Mouse (Mus musculus): Measurements from ENCODE around the gene Rnf135.
"Not testable (repeated sequence)": the region's sequence is repeated elsewhere in the genome, so short reads cannot be mapped to it uniquely, and the experiment has no call there.

Gene Rnf135

DNA sequence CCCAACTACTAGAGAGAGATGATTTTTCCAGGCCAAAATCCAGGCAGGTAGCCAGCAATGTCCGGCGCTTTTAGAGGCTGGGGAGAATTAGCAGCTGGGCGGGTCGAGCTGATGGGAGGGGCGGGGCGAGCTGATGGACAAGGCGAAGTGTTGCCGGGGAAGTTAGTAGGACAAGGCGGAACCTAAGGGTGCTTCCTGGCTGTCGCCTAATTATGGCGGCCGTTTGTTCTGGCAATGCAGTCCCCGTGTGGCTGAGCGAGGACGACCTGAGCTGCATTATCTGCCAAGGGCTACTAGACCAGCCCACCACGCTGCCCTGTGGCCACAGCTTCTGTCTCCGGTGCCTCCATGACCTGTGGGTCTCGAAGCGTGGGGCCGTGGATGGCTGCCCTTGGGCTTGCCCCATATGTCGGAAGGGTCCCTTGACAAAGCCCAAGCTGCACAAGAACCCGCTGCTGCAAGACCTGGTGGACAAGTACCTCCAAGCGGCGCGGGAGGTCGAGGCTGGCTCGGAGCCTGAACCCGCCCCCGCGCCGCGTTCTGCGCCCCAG is at the start of gene Rnf135:
Rnf135 (plus strand) TSS at position 147 of the 551 bp plus-strand sequence.
- peak; percentile 99 for DNase-seq (ENCODE audit: low read depth)

- no peak for DNase-seq (ENCODE audit: low read depth)
These were observed 48.9 kb upstream of the Rnf135 start for GRCm38 (mm10) chr11:80134744-80135143.

DNA sequence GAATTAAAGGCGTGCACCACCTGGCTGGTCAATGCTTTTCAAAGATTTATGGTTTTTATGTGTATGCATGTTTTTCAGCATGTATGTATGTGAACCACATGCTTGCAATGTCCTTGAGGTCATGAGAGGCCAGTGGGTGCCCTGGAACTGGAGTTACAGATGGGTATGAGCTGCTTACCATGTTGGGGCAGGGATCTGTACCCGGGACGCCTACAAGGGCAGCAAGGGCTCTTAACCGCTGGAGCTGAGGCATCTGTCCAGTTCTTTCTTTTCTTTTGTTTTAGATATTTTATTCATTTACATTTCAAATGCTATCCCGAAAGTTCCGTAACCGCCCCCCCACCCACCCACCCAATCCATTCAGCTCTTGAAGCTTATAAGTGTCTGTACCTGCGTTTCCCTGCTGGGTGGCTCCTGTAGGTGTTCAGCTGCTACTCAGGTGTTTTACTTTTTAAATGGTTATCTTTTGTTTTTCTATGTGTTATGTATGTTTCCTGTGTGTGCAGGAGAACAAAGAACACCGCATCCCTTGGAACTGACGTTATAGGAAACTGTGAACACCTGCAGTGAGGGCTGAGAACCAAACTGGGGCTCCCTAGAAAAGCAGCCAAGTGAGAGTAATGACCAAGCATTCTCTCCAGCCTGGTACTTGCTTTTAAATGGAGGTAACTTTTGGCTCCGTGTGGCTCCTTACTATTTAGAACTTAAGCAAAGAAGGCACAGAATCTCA is 47.5 kb upstream of the Rnf135 start:
- no peak for DNase-seq (ENCODE audit: low read depth)

DNA sequence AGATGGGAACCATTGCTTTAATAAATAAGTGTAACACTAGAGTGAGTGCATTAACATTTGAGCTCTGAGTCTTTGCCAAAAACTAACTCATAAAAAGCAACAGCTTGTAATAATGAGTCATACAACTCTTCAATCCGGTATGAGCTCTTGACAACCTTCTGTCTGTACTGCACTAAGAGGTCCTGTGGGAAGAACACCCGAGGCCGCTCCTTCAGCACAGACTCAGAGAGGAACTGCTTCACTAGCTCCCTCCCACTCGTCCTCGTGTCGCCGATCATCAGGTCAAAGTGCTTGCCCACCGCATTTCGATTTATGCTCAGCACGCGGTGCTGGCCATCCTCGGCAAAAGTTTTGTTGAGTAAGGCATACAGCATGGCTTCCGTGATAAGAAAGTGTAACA is 46.9 kb upstream of the Rnf135 start:
- DNase-seq (ENCODE audit: low read depth) = peak; percentile 36

GRCm38 (mm10) chr11:80137773-80138172 is 45.9 kb upstream of the Rnf135 start:
- DNase-seq (ENCODE audit: low read depth) = no peak

DNA sequence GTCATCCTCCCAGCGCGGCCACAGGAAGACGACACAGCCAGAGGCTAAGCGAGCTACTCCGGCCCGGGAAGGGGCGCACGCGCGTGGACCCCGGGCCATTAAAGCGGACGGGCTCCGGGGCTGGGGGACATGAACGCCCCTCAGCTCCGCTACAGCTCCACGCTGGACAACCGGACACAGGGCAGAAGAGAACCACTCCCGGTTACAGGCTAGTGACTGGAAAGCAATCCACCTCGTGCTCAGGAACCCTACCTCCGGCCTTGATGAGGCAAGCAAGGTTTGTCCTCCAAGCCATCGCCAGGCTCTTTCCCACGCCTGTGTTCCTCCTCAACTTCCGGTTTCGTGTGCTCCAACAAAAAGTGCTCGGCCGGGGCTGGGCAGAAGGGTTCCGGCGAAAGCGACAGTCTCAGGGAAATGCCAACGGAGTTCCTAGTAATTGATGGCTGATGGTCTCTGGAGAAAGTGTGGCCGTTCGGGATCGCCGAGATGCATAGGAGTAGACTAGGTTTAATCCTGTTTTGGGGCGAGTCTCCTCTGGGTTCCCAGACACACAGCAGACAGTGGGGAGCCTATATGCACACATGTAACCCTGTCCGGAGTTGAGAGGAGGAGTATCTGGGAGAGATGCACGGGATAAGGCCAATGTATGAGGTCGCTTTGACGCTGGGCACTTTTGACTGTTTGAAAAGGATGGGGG is 41.7 kb upstream of the Rnf135 start, which contains the start of gene Tefm:
Tefm (minus strand) TSS at position 351 of the 697 bp plus-strand sequence.
- peak; percentile 93 for DNase-seq (ENCODE audit: low read depth)

DNA sequence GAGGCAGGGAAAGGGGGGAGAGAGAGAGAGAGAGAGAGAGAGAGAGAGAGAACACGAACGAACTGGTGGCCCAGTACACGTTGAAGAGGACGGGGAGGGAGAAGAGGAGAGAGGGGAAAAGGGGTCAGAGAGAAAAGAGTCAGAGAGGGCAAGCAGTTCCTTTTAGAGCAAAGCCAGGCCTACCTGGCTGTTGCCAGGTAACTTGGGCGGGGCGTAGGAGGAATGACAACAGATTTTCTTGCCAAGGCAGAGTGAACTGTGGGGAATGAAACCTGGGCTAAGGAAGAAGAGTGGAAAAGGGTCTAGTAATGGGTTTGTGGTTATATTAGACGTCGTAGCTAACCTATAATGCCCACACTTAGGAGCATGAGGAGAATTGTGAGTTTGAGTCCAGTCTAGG is 40.8 kb upstream of the Rnf135 start:
- no peak for DNase-seq (ENCODE audit: low read depth)

GRCm38 (mm10) chr11:80145787-80146275 is 37.8 kb upstream of the Rnf135 start:
- no peak for DNase-seq (ENCODE audit: low read depth)

- peak; percentile 29 for DNase-seq (ENCODE audit: low read depth)
These were observed 35.9 kb upstream of the Rnf135 start for GRCm38 (mm10) chr11:80147748-80148147.

- DNase-seq (ENCODE audit: low read depth) = no peak
These were observed 35.3 kb upstream of the Rnf135 start for GRCm38 (mm10) chr11:80148313-80148712.

DNA sequence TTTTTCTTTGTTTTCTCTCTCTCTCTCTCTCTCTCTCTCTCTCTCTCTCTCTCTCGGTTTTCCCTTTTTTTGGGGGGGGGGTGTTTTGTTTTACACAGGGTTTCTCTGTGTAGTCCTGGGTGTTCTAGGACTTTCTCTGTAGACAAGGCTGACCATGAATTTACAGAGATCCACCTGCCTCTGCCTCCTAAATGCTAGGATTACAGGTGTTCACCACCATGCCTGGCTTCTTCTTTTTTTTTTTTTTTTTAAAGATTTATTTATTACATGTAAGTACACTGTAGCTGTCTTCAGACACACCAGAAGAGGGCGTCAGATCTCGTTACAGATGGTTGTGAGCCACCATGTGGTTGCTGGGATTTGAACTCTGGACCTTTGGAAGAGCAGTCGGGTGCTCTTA is 34.7 kb upstream of the Rnf135 start:
- DNase-seq (ENCODE audit: low read depth) = not testable (repeated sequence)

- no peak for DNase-seq (ENCODE audit: low read depth)
These were observed 34.1 kb upstream of the Rnf135 start for GRCm38 (mm10) chr11:80149412-80150023.

- DNase-seq (ENCODE audit: low read depth) = no peak
These were observed 33.1 kb upstream of the Rnf135 start for GRCm38 (mm10) chr11:80150566-80150965.

DNA sequence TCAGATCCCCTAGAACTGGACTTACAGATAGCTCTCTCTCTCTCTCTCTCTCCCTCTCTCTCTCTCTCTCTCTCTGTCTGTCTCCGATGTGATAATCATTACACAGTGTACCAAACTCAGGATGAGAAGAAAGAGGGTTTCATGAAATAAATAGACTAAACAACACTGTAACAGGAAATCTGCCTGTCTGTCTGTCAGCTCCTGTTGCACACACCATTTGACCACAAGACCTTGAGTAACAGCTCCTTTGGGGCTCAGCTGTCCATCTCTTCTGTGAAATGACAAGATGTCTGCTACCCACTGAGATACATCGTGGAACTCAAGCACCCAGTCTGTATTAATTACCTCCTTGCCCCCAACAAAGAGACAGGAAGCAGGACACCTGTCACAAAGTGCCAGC is 32.1 kb upstream of the Rnf135 start:
- DNase-seq (ENCODE audit: low read depth) = no peak

DNA sequence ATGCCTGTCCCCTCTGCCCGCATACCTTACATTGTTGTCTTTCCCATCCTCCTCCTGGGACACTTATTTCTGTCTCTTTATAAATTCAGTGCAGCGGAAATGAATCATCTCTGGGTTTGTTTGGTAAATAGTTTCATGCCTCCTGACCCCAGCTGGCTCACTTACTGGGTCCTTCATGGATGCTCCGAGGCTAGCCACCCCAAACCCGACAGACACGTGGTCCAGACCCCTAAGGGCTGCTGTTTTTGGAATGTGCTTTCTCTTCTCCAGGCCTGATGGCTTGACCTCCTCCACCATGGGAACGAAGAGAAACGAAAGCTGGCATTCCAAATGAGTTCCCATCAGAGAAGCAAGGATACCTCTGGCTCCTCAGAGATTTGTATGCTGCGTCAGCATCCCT is 31.3 kb upstream of the Rnf135 start:
- DNase-seq (ENCODE audit: low read depth) = no peak

DNA sequence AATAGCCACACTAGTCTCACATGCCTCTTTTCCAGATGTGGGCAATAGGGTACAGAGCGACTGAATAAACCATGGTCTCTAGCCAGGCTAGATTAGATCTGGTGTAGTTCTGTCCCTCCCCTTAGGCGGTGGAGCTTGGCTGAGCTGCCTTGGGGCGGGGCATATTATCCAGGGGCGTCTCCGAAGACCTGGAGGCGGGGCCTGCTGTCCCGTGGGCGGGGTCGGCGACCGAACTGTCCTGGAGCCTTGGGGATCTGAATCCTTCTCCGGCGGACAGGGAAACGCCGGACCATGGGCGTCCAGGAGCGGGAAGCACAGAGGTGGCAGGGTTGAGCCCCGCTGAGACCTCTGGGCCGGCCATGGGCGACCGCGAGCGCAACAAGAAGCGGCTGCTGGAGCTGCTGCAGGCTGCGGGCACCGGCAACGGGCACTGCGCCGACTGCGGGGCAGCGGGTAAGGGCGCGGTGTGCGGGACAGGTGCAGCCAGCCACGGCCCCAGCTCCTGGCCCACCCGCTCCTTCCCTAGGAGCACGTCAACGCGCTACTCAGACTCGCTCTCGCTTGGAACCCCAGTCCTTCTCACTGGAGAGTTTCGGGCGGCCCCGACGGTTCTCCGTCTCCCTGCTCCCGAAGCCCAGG is 29.7 kb upstream of the Rnf135 start, which contains the start of gene Adap2:
Adap2 (plus strand) TSS at position 249 of the 639 bp plus-strand sequence.
- no peak for DNase-seq (ENCODE audit: low read depth)

DNA sequence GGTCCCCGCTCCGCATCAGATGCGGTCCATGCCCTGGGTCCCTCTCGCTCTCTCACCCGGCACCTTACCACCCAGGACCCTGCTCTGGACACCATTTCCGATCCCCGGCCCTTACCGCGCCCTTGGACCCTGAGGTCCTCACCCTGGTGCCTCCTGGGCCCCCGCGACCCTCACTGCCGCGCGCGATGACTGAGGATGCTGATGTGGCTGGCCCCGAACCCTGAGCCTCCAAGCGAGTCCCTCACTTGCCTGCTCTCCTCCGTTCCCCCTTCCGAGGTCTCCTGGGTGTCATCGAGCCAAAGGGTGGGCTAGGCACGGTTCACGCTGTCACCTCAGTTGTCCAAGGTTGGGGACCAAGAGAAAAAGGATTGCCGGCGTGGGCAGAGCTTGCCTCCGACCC is 29.1 kb upstream of the Rnf135 start:
- no peak for DNase-seq (ENCODE audit: low read depth)

GRCm38 (mm10) chr11:80155541-80155940 is 28.1 kb upstream of the Rnf135 start:
- DNase-seq (ENCODE audit: low read depth) = no peak

DNA sequence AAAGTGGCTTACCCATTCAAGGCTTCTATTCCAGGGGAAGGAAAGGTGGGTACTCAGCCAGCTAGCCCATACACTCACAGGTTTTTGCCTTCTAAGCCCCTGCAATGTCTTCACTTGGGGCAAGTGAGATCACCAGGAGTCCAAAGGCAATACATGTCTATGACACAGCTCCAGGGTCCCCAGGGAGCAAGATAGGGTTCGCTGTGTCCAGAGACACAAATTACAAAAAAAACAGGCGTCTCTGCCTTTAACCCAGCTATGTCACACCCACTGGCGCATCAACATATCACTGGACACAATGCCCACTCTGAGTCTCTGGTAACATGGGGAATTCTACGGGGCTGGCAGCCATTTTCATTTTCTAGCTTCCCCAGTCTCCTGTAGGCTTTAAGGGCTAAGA is 27.7 kb upstream of the Rnf135 start:
- no peak for DNase-seq (ENCODE audit: low read depth)

GRCm38 (mm10) chr11:80156841-80157240 is 26.8 kb upstream of the Rnf135 start:
- peak; percentile 33 for DNase-seq (ENCODE audit: low read depth)

DNA sequence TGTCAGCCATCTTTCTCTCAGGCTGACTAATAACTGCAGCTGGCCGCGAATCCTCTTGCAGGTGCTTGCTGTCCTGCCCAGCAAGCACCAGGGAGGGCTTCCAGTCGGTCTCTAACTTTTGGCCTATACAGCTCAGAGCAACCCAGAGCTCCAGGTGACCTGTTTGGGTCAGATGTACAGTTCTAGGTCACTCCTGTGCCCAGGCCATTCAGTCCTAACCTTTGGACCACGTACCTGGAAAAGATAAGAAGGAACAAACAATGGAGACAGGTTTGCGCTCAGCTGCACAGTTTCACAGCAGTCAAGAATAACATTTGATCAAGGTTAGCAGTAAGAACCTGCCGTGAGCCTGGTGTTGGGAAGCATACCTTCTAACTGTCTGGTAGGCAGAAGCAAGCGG is 24.6 kb upstream of the Rnf135 start:
- DNase-seq (ENCODE audit: low read depth) = no peak

DNA sequence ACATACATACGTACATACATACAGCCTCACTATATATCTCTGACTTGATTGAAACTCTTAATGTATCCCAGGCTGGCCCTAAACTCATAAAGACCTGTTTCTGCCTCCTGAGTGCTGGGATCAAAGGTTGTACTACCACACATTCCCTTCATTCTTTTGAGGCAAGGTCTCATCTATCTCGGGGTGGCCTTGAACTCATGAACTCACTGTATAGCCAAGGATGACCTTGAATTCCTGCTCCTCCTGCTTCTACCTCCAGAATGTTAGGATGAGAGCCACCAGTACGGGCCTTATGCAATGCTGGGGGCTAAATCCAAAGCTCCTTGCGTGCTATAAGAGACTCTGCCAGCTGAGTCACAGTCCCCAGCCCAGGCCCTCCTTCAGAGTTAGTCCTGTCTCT is 22.6 kb upstream of the Rnf135 start:
- no peak for DNase-seq (ENCODE audit: low read depth)

Measured in NIH3T3 (cell line).